Comparison of ENCODE assay signal across 16 mouse cellular contexts in the genomic region with DNA sequence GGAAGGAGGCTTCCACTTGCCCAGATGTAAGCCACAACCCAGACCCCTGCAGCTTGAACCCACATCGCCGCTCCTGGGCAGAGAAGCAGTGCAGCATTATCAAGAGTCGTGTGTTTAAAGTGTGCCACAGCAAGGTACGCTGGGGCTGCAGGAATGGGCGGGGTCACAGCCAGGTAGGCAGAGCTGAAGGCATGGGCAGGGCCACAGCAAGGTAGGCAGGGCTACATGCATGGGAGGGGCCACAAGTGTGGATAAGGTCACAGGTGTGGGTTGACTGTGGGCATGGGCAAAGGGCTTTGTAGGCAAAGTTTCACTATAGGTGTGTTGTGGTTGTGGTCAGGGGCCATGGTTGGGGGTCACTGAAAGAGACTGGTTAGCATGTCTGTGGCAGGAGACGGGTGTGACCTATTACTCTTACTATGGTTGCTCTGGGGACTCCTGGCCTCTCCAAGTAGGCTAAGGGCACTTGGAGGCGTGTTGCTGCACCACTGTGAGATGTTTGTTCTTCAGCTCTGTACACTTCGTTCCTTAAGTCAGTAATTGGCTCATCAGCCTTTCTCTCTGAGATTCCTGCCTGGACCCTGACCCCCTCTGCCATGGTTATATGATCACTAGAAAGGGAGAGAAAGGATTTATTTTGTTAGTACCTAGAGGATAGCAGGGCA. TPM values are rescaled to one million over a fixed set of nuclear protein-coding genes. Genes with fewer than 3 reads are reported as not detected.
"Had no signal": no experiment of that assay in that cellular context is flagged by ENCODE, and none has a peak within 500 bp of the region (broad histone marks: within the 10 kb centered on the region; RNA-seq: fewer than 3 reads in every experiment).

No protein-coding gene starts in this region.

- H3K4me3 ChIP-seq: liver, embryonic 15.5 days; lung, embryonic 15.5 days; midbrain, embryonic 13.5 days had no signal

- H3K9ac ChIP-seq: liver, embryonic 15.5 days; lung, embryonic 15.5 days; midbrain, embryonic 13.5 days had no signal

- H3K27ac ChIP-seq: kidney, postnatal 0 days; liver, embryonic 15.5 days; lung, embryonic 15.5 days; macrophage; midbrain, embryonic 13.5 days had no signal

- DNase-seq: kidney, adult 11 months; kidney, adult 9 months; right cerebral cortex, adult 18-20 months; right cerebral cortex, postnatal 25 days; thymus, postnatal 36 days had no signal

- H3K9me3 ChIP-seq: liver, embryonic 15.5 days; lung, embryonic 15.5 days; midbrain, embryonic 13.5 days had no signal

- H3K36me3 ChIP-seq: liver, embryonic 15.5 days; lung, embryonic 15.5 days; midbrain, embryonic 13.5 days had no signal

- H3K4me1 ChIP-seq: liver, embryonic 15.5 days; lung, embryonic 15.5 days; midbrain, embryonic 13.5 days had no signal

- H3K27me3 ChIP-seq: lung, embryonic 15.5 days; midbrain, embryonic 13.5 days had no signal

- ATAC-seq: midbrain, embryonic 13.5 days had no signal

- H3K4me2 ChIP-seq: liver, embryonic 11.5 days; liver, embryonic 15.5 days; lung, embryonic 15.5 days; midbrain, embryonic 13.5 days had no signal

RNA-seq across cellular contexts. Expression of gene Muc6, which starts 44.6 kb away (rescaled TPM):
- total RNA-seq: layer of hippocampus, adult 8-10 months; layer of hippocampus, postnatal 25 days; left cerebral cortex, adult 8-10 months; left cerebral cortex, postnatal 36 days; midbrain, postnatal 0 days had no signal
